Mouse (Mus musculus): Measurements from ENCODE around the gene Sema4d.

Sema4d gene

GRCm38 (mm10) chr13:51815865-51816504 lies 22.4 kb upstream of the Sema4d start:
- in situ Hi-C loops (cut with MboI): loop anchor here (10.0 kb wide), 1 partner anchor 91 kb away; no protein-coding TSS in a partner anchor

- in situ Hi-C loops (cut with MboI): loop anchor here (10.0 kb wide), 1 partner anchor 90 kb away; no protein-coding TSS in a partner anchor
Measured at GRCm38 (mm10) chr13:51814646-51815045, 21.1 kb upstream of the Sema4d start.

GRCm38 (mm10) chr13:51813621-51814615 lies 20.4 kb upstream of the Sema4d start:
- in situ Hi-C loops (cut with MboI): loop anchor here (10.0 kb wide), 1 partner anchor 89 kb away; no protein-coding TSS in a partner anchor

- in situ Hi-C loops (cut with MboI): no loop called here
Measured at GRCm38 (mm10) chr13:51808141-51808540, 14.6 kb upstream of the Sema4d start.

- in situ Hi-C loops (cut with MboI): no loop called here
Measured at GRCm38 (mm10) chr13:51806220-51806619, 12.7 kb upstream of the Sema4d start.

- in situ Hi-C loops (cut with MboI): no loop called here
Measured at GRCm38 (mm10) chr13:51805634-51806033, 12.1 kb upstream of the Sema4d start.

- in situ Hi-C loops (cut with MboI): no loop called here
Measured at GRCm38 (mm10) chr13:51800921-51801320, 7.4 kb upstream of the Sema4d start.

GRCm38 (mm10) chr13:51799735-51800522 lies 6.4 kb upstream of the Sema4d start:
- in situ Hi-C loops (cut with MboI): no loop called here

GRCm38 (mm10) chr13:51797899-51798746 lies 4.6 kb upstream of the Sema4d start:
- in situ Hi-C loops (cut with MboI): no loop called here

- in situ Hi-C loops (cut with MboI): no loop called here
Measured at GRCm38 (mm10) chr13:51793948-51794347, 401 bp upstream of the Sema4d start.

GRCm38 (mm10) chr13:51792729-51793424 lies 670 bp downstream of the Sema4d start:
- in situ Hi-C loops (cut with MboI): no loop called here

GRCm38 (mm10) chr13:51792135-51792573 lies 1.4 kb downstream of the Sema4d start:
- in situ Hi-C loops (cut with MboI): no loop called here

- in situ Hi-C loops (cut with MboI): no loop called here
Measured at GRCm38 (mm10) chr13:51791604-51792003, 1.9 kb downstream of the Sema4d start.

GRCm38 (mm10) chr13:51790793-51791192 lies 2.8 kb downstream of the Sema4d start:
- in situ Hi-C loops (cut with MboI): no loop called here

- in situ Hi-C loops (cut with MboI): no loop called here
Measured at GRCm38 (mm10) chr13:51787858-51788257, 5.7 kb downstream of the Sema4d start.

GRCm38 (mm10) chr13:51786616-51787015 lies 6.9 kb downstream of the Sema4d start:
- in situ Hi-C loops (cut with MboI): no loop called here

- in situ Hi-C loops (cut with MboI): no loop called here
Measured at GRCm38 (mm10) chr13:51784476-51784875, 9.1 kb downstream of the Sema4d start.

- in situ Hi-C loops (cut with MboI): no loop called here
Measured at GRCm38 (mm10) chr13:51783857-51784256, 9.7 kb downstream of the Sema4d start.

- in situ Hi-C loops (cut with MboI): no loop called here
Measured at GRCm38 (mm10) chr13:51780509-51781155, 12.9 kb downstream of the Sema4d start.
